Mouse (Mus musculus): ENCODE data around the gene Rbm48.
"Not testable (repeated sequence)": the region's sequence is repeated elsewhere in the genome, so short reads cannot be mapped to it uniquely, and the experiment has no call there.

The Rbm48 gene

DNA sequence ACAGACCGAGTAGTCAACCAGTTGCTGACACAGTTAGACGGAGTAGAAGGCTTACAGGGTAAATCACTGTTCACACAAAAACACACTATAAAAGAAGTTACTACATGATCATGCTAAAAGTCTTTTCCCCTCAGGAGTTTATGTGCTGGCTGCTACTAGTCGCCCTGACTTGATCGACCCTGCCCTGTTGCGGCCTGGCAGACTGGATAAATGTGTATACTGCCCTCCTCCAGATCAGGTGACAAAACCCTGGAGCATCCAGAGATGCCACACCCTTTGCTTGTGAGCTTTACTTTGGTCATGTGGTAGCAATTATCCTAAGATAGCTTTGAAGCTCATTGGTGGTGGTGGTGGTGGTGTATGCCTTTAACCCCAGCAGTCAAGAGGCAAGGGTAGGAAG, 33.7 kb upstream of the Rbm48 start:
- H3K27me3 ChIP-seq (ENCODE audit: insufficient read depth, low read length): no peaks in the 10 kb centered on the region
- no peak for TF ChIP-seq NANOG (IDR thresholded peaks at IDR 0.05; ENCODE audit: borderline replicate concordance, low read length)
- no peak for TF ChIP-seq POU5F1 (IDR thresholded peaks at IDR 0.05; ENCODE audit: borderline replicate concordance, low read length)
- TF ChIP-seq CTCF (conservative IDR thresholded peaks at IDR 0.05; ENCODE audit: low read length): no peak
- H3K9me3 ChIP-seq (ENCODE audit: low read length): peaks cover 1% of the 10 kb centered on the region; the same call in 1 of the 2 replicates
- peaks cover 48% of the 10 kb centered on the region for H3K36me3 ChIP-seq (ENCODE audit: insufficient read depth, low read length)
- peaks cover 12% of the 10 kb centered on the region; the same call in 1 of the 2 replicates for H3K4me1 ChIP-seq (replicated peaks; ENCODE audit: low read depth, low read length)
- H3K4me3 ChIP-seq (replicated peaks; ENCODE audit: low read length): no peak overlapping the region

DNA sequence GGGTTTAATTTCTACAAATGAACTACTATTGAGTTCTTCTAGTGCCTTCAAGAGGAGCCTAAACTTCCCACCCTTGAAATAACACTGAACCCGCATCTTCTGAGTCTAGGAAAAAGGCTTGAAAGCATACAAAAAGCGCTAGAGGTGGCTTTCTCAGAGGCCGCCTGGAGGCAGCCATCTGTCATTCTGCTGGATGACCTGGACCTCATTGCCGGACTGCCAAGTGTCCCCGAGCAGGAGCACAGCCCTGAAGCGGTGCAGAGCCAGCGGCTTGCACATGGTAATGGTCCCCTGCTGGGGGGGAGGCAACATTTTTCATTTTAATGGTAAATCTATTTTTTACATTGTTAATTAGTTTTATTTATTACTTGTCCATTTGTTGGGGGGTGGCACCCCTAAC, 24.1 kb upstream of the Rbm48 start:
- Histone ChIP-seq H3K4me3 (replicated peaks; ENCODE audit: low read length) (no peak overlapping the region), H3K9me3 (ENCODE audit: low read length) (peaks cover 3% of the 10 kb centered on the region; the same call in 1 of the 2 replicates), H3K36me3 (ENCODE audit: insufficient read depth, low read length) (peaks cover 56% of the 10 kb centered on the region), H3K4me1 (replicated peaks; ENCODE audit: low read depth, low read length) (peaks cover 15% of the 10 kb centered on the region), H3K27me3 (ENCODE audit: insufficient read depth, low read length) (no peaks in the 10 kb centered on the region)
- TF ChIP-seq CTCF (conservative IDR thresholded peaks at IDR 0.05; ENCODE audit: low read length) (no peak), POU5F1 (IDR thresholded peaks at IDR 0.05; ENCODE audit: borderline replicate concordance, low read length) (no peak)

DNA sequence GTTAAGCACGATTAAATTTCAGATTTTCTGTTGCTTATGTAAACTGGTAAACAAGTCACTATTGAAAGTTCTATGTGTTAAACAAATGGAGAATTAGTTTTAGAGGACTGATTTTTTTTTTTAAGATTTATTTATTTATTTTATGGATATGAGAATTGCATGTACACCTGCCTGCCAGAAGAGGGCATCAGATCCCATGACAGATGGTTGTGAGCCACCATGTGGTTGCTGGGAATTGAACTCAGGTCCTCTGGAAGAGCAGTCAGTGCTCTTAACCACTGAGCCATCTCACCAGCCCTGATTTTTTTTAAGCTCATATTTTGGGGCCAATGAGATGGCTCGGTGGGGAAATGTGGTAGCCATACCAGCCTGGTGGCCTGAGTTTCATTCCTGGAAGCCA, 15.4 kb upstream of the Rbm48 start:
- H3K9me3 ChIP-seq (ENCODE audit: low read length); H3K4me1 ChIP-seq (replicated peaks; ENCODE audit: low read depth, low read length); H3K4me3 ChIP-seq (replicated peaks; ENCODE audit: low read length); H3K27me3 ChIP-seq (ENCODE audit: insufficient read depth, low read length): not testable (repeated sequence)
- TF ChIP-seq CTCF (conservative IDR thresholded peaks at IDR 0.05; ENCODE audit: low read length): 0 out of 2 replicates have a peak, but pooled peaks have one; percentile 16
- peaks cover 46% of the 10 kb centered on the region for H3K36me3 ChIP-seq (ENCODE audit: insufficient read depth, low read length)

DNA sequence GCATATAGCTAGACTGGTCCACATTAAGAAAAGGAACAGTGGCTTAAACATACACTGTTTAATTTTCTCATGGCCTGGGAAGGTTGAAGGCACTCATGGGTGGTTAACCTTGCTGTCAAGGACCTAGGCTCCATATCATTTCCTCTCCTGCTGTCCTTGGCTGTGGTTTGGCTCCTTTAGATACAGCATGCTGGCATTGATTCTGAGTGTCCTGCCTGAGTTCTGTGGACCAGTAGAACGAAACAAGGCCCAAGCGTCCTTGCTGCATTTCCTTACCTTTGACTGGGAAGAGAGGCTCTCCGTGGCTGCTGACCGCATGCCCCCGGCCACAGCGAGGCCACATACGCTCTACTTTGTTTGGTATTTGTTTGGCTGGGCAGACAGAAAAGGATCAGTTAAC, 12.9 kb upstream of the Rbm48 start:
- Histone ChIP-seq H3K36me3 (ENCODE audit: insufficient read depth, low read length) (peaks cover 56% of the 10 kb centered on the region), H3K9me3 (ENCODE audit: low read length) (no peaks in the 10 kb centered on the region), H3K4me1 (replicated peaks; ENCODE audit: low read depth, low read length) (no peaks in the 10 kb centered on the region), H3K27me3 (ENCODE audit: insufficient read depth, low read length) (no peaks in the 10 kb centered on the region), H3K4me3 (replicated peaks; ENCODE audit: low read length) (no peak overlapping the region)
- no peak for TF ChIP-seq CTCF (conservative IDR thresholded peaks at IDR 0.05; ENCODE audit: low read length)
- no peak for TF ChIP-seq POU5F1 (IDR thresholded peaks at IDR 0.05; ENCODE audit: borderline replicate concordance, low read length)
- no peak for TF ChIP-seq NANOG (IDR thresholded peaks at IDR 0.05; ENCODE audit: borderline replicate concordance, low read length)

DNA sequence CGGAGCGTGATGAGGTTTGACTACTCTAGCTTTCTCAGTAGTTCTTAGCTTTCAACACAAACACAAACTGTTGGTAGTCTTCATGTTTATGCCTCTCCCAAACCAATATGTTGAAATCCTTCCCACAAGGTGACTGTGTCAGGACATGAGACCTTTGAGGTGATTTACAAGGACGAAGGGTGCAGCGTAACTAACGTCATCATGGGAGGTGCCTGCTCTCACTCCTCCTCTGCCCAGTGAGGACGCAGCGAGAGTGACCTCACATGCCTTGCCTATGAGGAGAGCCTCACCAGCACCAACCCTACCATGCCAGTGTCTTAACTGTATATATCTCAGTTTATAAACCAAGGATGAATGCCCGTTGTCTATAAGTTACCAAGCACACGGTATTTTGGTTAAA, 10.7 kb upstream of the Rbm48 start:
- peaks cover 55% of the 10 kb centered on the region for H3K36me3 ChIP-seq (ENCODE audit: insufficient read depth, low read length)
- no peaks in the 10 kb centered on the region for H3K27me3 ChIP-seq (ENCODE audit: insufficient read depth, low read length)
- H3K4me1 ChIP-seq (replicated peaks; ENCODE audit: low read depth, low read length): no peaks in the 10 kb centered on the region
- no peak for TF ChIP-seq CTCF (conservative IDR thresholded peaks at IDR 0.05; ENCODE audit: low read length)
- TF ChIP-seq POU5F1 (IDR thresholded peaks at IDR 0.05; ENCODE audit: borderline replicate concordance, low read length): no peak
- no peak for TF ChIP-seq NANOG (IDR thresholded peaks at IDR 0.05; ENCODE audit: borderline replicate concordance, low read length)
- H3K4me3 ChIP-seq (replicated peaks; ENCODE audit: low read length): no peak overlapping the region
- no peaks in the 10 kb centered on the region for H3K9me3 ChIP-seq (ENCODE audit: low read length)

DNA sequence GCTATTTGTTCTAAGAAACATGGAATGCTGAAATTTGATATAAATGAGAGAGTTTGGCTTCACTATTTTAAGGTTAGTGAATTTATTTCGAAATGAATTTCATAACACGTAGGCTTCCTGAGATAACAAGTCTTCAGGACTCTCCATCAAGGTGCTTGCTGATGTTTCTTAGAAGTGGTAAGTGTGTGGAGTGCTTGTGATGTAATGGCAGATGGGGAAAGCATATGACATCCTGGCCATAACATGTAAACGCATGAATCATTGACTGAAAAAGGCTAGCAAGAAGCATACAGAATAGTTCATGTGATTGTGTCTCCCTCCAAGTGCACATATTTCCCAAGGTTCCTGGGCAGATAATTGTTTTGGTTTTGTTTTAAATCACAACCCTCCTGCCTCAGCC, 4.4 kb upstream of the Rbm48 start:
- Histone ChIP-seq H3K4me1 (replicated peaks; ENCODE audit: low read depth, low read length) (peaks cover 5% of the 10 kb centered on the region), H3K36me3 (ENCODE audit: insufficient read depth, low read length) (peaks cover 16% of the 10 kb centered on the region), H3K4me3 (replicated peaks; ENCODE audit: low read length) (no peak overlapping the region), H3K27me3 (ENCODE audit: insufficient read depth, low read length) (no peaks in the 10 kb centered on the region), H3K9me3 (ENCODE audit: low read length) (no peaks in the 10 kb centered on the region)
- TF ChIP-seq POU5F1 (IDR thresholded peaks at IDR 0.05; ENCODE audit: borderline replicate concordance, low read length): no peak
- TF ChIP-seq CTCF (conservative IDR thresholded peaks at IDR 0.05; ENCODE audit: low read length): no peak
- TF ChIP-seq NANOG (IDR thresholded peaks at IDR 0.05; ENCODE audit: borderline replicate concordance, low read length): no peak

DNA sequence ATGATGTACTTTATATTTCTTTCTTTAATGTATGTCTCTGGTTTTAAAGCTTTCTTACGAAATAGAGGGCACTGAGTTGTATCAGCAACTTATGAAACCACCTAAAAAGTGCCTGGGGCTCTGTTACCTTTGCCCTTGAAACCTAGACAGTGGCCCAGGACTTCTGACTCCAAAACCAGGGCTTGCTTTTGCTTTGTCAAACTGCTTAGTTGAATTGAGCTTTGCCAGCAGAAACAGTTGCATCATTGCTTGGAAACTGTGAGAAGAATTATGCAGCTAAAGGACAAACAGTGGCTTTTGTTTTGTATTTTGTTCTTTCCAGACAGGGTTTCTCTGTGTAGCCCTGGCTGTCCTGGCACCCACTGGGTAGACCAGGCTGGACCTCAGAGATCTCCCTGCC, 3.9 kb upstream of the Rbm48 start:
- no peaks in the 10 kb centered on the region for H3K9me3 ChIP-seq (ENCODE audit: low read length)
- peaks cover 6% of the 10 kb centered on the region for H3K4me1 ChIP-seq (replicated peaks; ENCODE audit: low read depth, low read length)
- H3K27me3 ChIP-seq (ENCODE audit: insufficient read depth, low read length): no peaks in the 10 kb centered on the region
- TF ChIP-seq CTCF (conservative IDR thresholded peaks at IDR 0.05; ENCODE audit: low read length): no peak
- no peak for TF ChIP-seq POU5F1 (IDR thresholded peaks at IDR 0.05; ENCODE audit: borderline replicate concordance, low read length)
- no peak for TF ChIP-seq NANOG (IDR thresholded peaks at IDR 0.05; ENCODE audit: borderline replicate concordance, low read length)
- H3K4me3 ChIP-seq (replicated peaks; ENCODE audit: low read length): no peak overlapping the region
- H3K36me3 ChIP-seq (ENCODE audit: insufficient read depth, low read length): peaks cover 11% of the 10 kb centered on the region

DNA sequence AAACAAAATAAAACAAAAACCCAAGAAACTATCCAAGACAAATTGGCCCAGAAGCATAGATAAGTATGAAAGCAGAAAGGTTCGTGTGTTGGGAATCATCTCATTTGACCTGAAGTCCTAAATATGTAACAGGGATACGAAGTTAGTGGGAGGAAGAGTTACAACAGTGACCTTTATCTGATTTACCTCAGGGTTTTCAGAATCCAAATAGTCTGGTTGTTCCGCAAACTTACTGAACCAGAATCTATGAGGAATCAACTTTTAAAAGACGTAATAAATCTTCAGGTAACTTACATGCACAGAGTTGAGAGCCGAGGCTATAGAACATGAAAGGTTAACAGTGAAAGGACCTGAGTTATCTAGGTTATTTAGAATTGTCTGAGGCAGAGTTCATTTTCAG, 2.4 kb upstream of the Rbm48 start:
- H3K4me3 ChIP-seq (replicated peaks; ENCODE audit: low read length): no peak overlapping the region
- H3K36me3 ChIP-seq (ENCODE audit: insufficient read depth, low read length): peaks cover 12% of the 10 kb centered on the region
- peaks cover 22% of the 10 kb centered on the region for H3K4me1 ChIP-seq (replicated peaks; ENCODE audit: low read depth, low read length)
- no peak for TF ChIP-seq NANOG (IDR thresholded peaks at IDR 0.05; ENCODE audit: borderline replicate concordance, low read length)
- TF ChIP-seq POU5F1 (IDR thresholded peaks at IDR 0.05; ENCODE audit: borderline replicate concordance, low read length): no peak
- no peak for TF ChIP-seq CTCF (conservative IDR thresholded peaks at IDR 0.05; ENCODE audit: low read length)
- no peaks in the 10 kb centered on the region for H3K27me3 ChIP-seq (ENCODE audit: insufficient read depth, low read length)
- no peaks in the 10 kb centered on the region for H3K9me3 ChIP-seq (ENCODE audit: low read length)

DNA sequence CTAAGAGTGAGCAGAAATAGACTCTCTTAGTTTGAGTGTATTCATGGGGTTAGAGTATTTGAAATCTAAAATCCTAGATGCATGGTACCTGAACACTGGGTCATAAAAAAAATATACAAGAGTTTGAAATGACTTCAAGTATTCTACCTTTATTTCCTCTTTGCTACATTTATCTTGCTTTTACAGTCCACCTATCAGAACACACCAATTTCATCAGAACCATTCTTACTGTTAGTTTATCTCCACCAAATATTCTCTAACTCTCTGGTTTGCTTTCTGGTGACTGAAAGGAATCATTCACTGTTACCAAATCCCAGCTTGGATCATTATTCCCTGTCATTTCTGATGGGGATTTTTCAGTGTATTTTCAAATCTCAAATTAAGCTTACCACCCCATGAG, 786 bp upstream of the Rbm48 start:
- TF ChIP-seq POU5F1 (IDR thresholded peaks at IDR 0.05; ENCODE audit: borderline replicate concordance, low read length): no peak
- no peak for TF ChIP-seq NANOG (IDR thresholded peaks at IDR 0.05; ENCODE audit: borderline replicate concordance, low read length)
- no peak for TF ChIP-seq CTCF (conservative IDR thresholded peaks at IDR 0.05; ENCODE audit: low read length)
- Histone ChIP-seq H3K36me3 (ENCODE audit: insufficient read depth, low read length) (peaks cover 26% of the 10 kb centered on the region), H3K4me1 (replicated peaks; ENCODE audit: low read depth, low read length) (peaks cover 22% of the 10 kb centered on the region), H3K4me3 (replicated peaks; ENCODE audit: low read length) (peak overlapping the region; percentile 99), H3K9me3 (ENCODE audit: low read length) (no peaks in the 10 kb centered on the region), H3K27me3 (ENCODE audit: insufficient read depth, low read length) (no peaks in the 10 kb centered on the region)
